Mouse (Mus musculus) gastrocnemius, adult 2 months (tissue): ENCODE measurements at regions not wholly inside any gene's neighbourhood (a gene's known extent, or its start where the extent isn't known, plus 50 kb on each side); places are given as distances from the start of the nearest gene placed in this dataset.

Experiments used
- DNase-seq: peaks from one replicate; pipeline ENCODE4 v3.0.0; 2022
- H3K27ac ChIP-seq: fragments of 200-600 bp; 2 replicates; pipeline ENCODE4 v1.8.1; 2022; ENCODE audit warnings: mild to moderate bottlenecking
- H3K4me3 ChIP-seq: fragments of 200-600 bp; 2 replicates; pipeline ENCODE4 v1.8.1; 2022; ENCODE audit warnings: mild to moderate bottlenecking, moderate library complexity
- CTCF ChIP-seq: fragments of 200-600 bp; IDR thresholded peaks from 2 replicates; pipeline ENCODE4 v1.8.1; 2022; ENCODE audit warnings: antibody characterized with exemption, mild to moderate bottlenecking, moderate library complexity
- intact Hi-C: fragments of 180-260 bp; cut with DNase I; formaldehyde crosslinking; loops from one replicate; pipeline ENCODE4 v1.15.1; 2025

- Histone ChIP-seq H3K27ac (peak overlapping the region; percentile 77), H3K4me3 (peak overlapping the region; percentile 90)
- intact Hi-C loops = loop anchor here (10.0 kb wide), 2 partner anchors 133 to 273 kb away; no protein-coding TSS in a partner anchor
- DNase-seq = no peak
- TF ChIP-seq CTCF = no peak
Measured at GRCm38 (mm10) chr13:107888231-107888555, 156.1 kb upstream of the Smim15 start.

- Histone ChIP-seq H3K4me3 (peak overlapping the region; percentile 90), H3K27ac (no peak overlapping the region)
- intact Hi-C loops = loop anchor here (10.0 kb wide), 2 partner anchors 133 to 273 kb away; no protein-coding TSS in a partner anchor
- no peak for TF ChIP-seq CTCF
- no peak for DNase-seq
Measured at GRCm38 (mm10) chr13:107887366-107888230, 156.6 kb upstream of the Smim15 start.

GRCm38 (mm10) chr13:107884836-107885235, 159.4 kb upstream of the Smim15 start:
- no peak for TF ChIP-seq CTCF
- DNase-seq = no peak
- H3K27ac ChIP-seq = no peak overlapping the region
- H3K4me3 ChIP-seq = no peak overlapping the region
- intact Hi-C loops = loop anchor here (10.0 kb wide), 2 partner anchors 130 to 270 kb away; no protein-coding TSS in a partner anchor

- no peak for DNase-seq
- Histone ChIP-seq H3K4me3 (no peak overlapping the region), H3K27ac (no peak overlapping the region)
- TF ChIP-seq CTCF = no peak
- intact Hi-C loops = loop anchor here (10.0 kb wide), 2 partner anchors 128 to 268 kb away; no protein-coding TSS in a partner anchor
Measured at GRCm38 (mm10) chr13:107882337-107882736, 161.9 kb upstream of the Smim15 start.

GRCm38 (mm10) chr13:107880551-107880950, 163.7 kb upstream of the Smim15 start:
- Histone ChIP-seq H3K27ac (no peak overlapping the region), H3K4me3 (no peak overlapping the region)
- intact Hi-C loops = loop anchor here (10.0 kb wide), 2 partner anchors 126 to 266 kb away; no protein-coding TSS in a partner anchor
- no peak for DNase-seq
- TF ChIP-seq CTCF = peak; percentile 21; the same call in 1 of the 2 replicates

- no peak overlapping the region for H3K4me3 ChIP-seq
- no peak overlapping the region for H3K27ac ChIP-seq
- DNase-seq = peak; percentile 48
- no peak for TF ChIP-seq CTCF
- intact Hi-C loops = no loop called here
Measured at GRCm38 (mm10) chr13:107879535-107879934, 164.7 kb upstream of the Smim15 start.

GRCm38 (mm10) chr13:107878980-107879379, 165.3 kb upstream of the Smim15 start:
- intact Hi-C loops = no loop called here
- H3K4me3 ChIP-seq = no peak overlapping the region
- no peak for DNase-seq
- no peak overlapping the region for H3K27ac ChIP-seq
- no peak for TF ChIP-seq CTCF

- intact Hi-C loops = no loop called here
- no peak overlapping the region for H3K27ac ChIP-seq
- H3K4me3 ChIP-seq = no peak overlapping the region
- peak; percentile 13; the same call in 1 of the 2 replicates for TF ChIP-seq CTCF
- no peak for DNase-seq
Measured at GRCm38 (mm10) chr13:107873244-107873667, 171.0 kb upstream of the Smim15 start.

- H3K27ac ChIP-seq = no peak overlapping the region
- no peak for DNase-seq
- intact Hi-C loops = no loop called here
- H3K4me3 ChIP-seq = no peak overlapping the region
- no peak for TF ChIP-seq CTCF
Measured at GRCm38 (mm10) chr13:107872574-107872973, 171.7 kb upstream of the Smim15 start.

- TF ChIP-seq CTCF = no peak
- Histone ChIP-seq H3K4me3 (no peak overlapping the region), H3K27ac (no peak overlapping the region)
- DNase-seq = no peak
- intact Hi-C loops = no loop called here
Measured at GRCm38 (mm10) chr13:107872137-107872536, 172.1 kb upstream of the Smim15 start.

GRCm38 (mm10) chr13:107868906-107869305, 175.3 kb upstream of the Smim15 start:
- intact Hi-C loops = no loop called here
- no peak for DNase-seq

GRCm38 (mm10) chr13:107866825-107867224, 177.4 kb upstream of the Smim15 start:
- Histone ChIP-seq H3K27ac (no peak overlapping the region), H3K4me3 (no peak overlapping the region)
- TF ChIP-seq CTCF = no peak
- intact Hi-C loops = no loop called here
- DNase-seq = no peak

More at GRCm38 (mm10) chr13:107868906-107869305, 175.3 kb upstream of the Smim15 start:
- Histone ChIP-seq H3K4me3 (no peak overlapping the region), H3K27ac (no peak overlapping the region)
- no peak for TF ChIP-seq CTCF

GRCm38 (mm10) chr13:107862793-107863654, 181.2 kb upstream of the Smim15 start:
- no peak for DNase-seq
- H3K27ac ChIP-seq = no peak overlapping the region
- H3K4me3 ChIP-seq = no peak overlapping the region
- intact Hi-C loops = no loop called here
- TF ChIP-seq CTCF = no peak
